Mouse (Mus musculus) mouse embryonic stem cell (cell line): ENCODE results near the gene Eif4b.

Experiments used
- in situ Hi-C, 2 experiments: fragments of 300-500 bp; cut with MboI; formaldehyde crosslinking; loops; 1 replicate in 1 of 2; 3 replicates in 1 of 2; pipeline ENCODE4 v1.14.3; 2019 to 2020; ENCODE audit warnings: low sequenced_read_pairs in 2 of 2, low pct_unique_long_range_greater_than_20kb in 1 of 2, mixed read lengths in 1 of 2; ENCODE audit not compliant: unreplicated experiment in 1 of 2

Eif4b gene

DNA sequence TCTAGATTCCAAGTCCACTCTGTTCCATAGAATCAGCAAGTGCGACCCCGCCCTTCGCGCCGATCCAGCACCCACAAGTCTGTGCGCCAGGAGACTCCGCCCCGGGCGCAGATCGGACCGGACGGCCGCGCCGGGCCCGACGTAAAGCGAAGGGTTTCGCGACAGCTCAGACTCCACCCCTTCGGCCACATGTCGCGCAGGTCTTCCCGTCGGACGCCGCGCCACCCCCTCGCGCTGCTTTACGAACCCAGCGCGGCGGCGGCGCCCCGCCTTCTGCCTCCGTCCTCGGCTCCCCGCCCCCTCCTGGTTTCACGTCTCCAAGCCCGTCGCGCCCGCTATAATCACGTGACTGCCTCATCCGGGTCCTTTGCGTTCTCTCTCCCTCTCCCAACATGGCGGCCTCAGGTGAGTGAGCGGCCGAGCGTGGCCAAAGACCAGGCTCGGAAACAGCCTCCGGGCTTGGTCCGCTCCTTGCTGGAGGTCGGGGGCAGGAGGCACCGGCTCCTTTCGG, at the start of gene Eif4b:
Eif4b (plus strand) TSS at position 215 of the 511 bp plus-strand sequence.
- in situ Hi-C loops, result loop anchor here in 1 of 2 experiments (5.0 to 25.0 kb wide), 2 partner anchors 86 to 736 kb away; no protein-coding TSS in a partner anchor

- in situ Hi-C loops, result no loop called here
These were observed 49.7 kb upstream of the Eif4b start for GRCm38 (mm10) chr15:102023888-102024287.

DNA sequence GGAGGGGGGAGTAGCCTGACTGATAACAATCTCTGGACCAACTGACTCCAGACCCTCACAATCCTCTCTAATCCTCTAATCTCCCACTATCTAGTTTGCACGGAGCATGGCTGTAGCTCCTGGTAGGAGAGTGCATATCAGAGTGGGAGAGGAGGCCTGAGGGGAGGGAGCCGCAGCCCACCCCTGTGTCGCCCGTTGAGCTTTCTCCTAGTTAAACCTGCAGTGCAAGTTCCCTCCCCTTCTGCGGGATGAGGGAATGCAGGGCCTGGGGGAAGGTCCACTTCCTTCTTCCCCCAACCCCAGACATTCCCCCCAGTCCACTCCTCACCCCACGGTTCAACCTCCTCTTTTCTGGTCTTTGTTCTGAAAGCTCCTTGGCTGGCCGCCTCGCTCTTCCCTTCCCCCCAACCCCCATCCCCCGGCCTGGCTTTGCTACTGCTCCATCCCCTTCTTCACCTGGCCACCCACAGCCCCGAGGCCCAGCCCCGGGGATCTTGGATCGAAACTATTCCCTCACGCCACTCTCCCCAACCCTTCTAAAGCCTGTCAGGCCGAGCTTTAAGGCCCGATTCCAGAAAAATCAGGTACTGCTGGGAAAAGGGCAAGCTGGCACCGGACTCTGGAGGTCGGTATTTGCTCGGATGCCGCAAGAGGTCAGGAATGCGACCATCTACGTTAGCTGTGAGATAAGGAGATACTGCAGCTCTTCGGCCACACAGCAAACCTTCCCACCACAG, 48.3 kb upstream of the Eif4b start:
- in situ Hi-C loops, result no loop called here

DNA sequence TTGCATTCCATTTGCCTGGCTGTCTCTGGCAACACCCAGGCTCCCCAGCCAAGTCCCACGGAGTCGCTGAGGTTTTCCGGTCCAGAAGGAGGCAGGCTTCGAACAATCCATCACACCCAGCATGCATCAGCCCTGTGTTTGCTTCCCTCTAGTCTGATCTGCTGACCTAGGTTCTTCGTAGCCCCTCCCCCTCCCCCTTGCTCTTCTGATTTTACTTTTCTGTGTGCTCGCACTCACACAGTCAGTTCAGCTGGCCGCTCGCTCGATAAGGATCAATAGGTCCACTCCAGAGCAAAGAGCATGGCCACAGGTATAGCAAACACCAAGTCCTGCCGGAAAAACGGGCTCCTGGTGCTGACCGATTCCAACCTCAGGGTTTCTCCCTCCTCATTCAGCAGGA, 47.1 kb upstream of the Eif4b start:
- in situ Hi-C loops, result no loop called here

GRCm38 (mm10) chr15:102028040-102028439, 45.5 kb upstream of the Eif4b start, which contains the start of gene Krt18:
TSS of gene Krt18 (plus strand) at chr15:102028180.
- in situ Hi-C loops, result no loop called here

GRCm38 (mm10) chr15:102034121-102035053, 39.2 kb upstream of the Eif4b start:
- in situ Hi-C loops, result no loop called here

DNA sequence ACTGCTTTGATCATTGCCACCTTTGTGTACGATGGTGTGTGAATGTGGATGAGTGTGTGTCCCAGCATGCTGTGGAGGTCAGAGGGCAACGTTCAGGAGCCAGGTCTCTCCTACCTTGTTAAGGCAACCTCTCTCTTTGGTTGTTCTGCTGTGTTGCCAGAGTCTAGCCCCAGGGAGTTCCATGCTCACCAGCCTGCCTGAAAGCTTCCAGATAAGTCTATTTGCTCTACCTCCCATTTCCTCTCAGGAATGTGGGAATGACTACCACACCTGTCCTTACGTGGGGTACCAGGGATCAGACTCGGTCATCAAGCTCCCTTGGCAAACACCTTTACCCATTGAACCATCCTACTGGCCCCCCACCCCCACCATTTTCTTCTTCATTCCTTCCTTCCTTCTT, 33.3 kb upstream of the Eif4b start:
- in situ Hi-C loops, result no loop called here

DNA sequence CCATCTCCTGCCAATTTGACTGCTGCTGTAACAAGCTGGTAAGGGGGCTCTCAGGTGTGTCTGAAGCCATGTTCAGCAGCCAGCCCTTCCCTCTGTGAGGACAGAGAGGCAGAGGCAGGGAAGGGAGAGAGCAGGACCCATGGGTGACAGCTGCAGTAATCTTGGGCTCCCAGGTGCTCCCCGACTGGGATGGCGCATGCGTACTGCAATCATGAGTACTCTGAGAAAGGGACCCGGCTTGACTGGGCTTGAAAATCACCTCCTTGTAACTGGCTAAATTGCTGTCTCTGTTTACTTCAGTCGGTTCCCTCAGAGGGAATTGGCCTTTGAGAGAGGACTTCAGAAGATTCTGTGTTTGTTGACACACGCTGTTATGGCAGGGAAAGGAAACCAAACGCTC, 31.6 kb upstream of the Eif4b start:
- in situ Hi-C loops, result no loop called here

DNA sequence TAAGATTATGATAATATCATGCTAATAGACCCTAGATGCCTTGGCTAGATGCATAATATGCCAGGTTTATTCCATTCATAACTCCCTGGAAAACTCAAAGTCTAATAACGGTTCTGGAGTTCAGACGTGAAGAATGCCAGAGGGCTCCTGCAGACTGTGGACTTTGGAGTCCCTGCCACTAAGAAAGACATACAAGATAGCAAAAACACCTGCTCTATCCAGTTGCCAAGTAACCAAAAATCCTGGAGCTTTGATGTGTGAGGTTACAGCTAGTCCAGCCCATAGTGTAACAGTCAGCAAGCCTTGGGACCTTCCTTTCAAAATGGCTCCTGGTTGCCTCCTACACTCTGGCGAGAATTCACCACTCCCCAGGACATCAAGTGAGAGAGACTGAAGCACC, 28.8 kb upstream of the Eif4b start:
- in situ Hi-C loops, result no loop called here

- in situ Hi-C loops, result no loop called here
These were observed 27.9 kb upstream of the Eif4b start for GRCm38 (mm10) chr15:102045691-102046090.

DNA sequence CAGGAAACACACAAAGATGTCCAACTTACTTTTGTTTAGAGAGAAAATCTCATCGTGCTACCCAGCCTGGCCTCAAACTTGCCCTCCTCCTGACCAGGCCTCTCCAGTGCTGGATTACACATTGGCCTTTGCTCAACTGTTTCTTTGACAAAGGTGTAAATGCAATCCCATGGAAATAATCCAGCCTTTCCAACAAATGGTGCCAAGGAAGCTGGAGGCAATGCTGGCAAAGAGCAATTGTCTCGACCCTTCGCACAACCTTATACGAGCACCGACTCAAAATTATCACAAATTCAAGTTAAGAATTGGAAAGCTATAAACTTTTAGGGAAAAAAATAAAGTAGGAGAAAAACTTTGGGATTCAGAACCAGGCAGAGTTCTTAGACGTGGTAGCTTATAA, 25.6 kb upstream of the Eif4b start:
- in situ Hi-C loops, result no loop called here

DNA sequence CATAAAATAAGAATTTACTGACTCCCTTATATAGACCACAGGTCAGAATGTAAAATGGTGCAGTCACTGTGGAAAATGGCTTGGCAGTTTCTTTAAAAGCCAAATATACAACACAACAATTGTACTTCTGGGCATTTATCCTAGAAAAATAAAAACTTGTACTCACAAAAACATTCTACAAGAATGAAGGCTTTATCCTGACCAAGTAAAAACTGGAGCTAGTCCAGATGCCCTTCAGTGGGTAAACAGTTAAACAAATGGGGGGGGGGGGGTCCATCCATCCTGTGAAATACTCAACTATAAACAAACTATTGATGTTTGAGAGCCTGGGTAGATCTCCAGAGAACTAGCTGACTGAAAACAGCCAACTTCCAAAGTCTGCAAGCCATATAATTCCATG, 23.7 kb upstream of the Eif4b start:
- in situ Hi-C loops, result loop anchor here in 1 of 2 experiments (25.0 kb wide), 1 partner anchor 713 kb away; no protein-coding TSS in a partner anchor

DNA sequence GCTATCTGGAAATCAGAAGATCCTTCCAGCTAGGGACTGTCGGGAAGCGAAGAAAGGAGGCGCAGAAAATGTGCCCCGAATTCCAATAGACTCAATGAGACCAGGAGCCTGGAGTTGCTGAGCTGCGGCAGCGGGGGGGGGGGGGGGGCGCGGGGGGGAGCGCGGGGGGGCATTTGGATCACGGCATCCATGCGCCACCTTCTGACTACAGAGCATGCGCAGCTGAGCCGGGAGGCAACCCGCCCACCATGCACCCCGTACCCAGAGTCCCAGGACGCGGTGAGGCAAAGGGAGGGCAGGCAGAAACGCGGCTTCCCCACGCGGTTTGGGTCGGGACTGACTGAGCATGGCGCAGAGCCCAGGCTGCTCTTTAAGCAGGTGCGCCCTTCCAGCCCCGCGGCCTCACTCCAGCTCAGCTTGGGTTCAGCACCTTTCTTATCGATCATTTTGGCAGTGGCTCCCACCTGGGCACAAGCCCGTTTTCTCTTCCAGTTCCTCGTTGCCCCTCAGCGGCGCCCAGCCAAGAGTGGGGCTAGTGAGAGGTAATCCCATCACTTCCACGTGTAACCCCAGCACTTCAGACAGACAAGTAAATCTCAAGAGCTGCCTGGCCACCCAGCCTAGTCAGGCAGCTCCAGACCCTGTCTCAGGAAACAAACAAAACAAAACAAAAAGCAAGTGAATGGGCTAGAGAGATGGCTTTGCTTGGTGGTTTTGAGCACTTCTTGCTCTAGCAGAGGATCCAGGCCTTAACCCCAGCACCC, 21.5 kb upstream of the Eif4b start:
- in situ Hi-C loops, result loop anchor here in 1 of 2 experiments (25.0 kb wide), 1 partner anchor 715 kb away; no protein-coding TSS in a partner anchor

GRCm38 (mm10) chr15:102056495-102057174, 16.9 kb upstream of the Eif4b start:
- in situ Hi-C loops, result loop anchor here in 1 of 2 experiments (25.0 kb wide), 1 partner anchor 719 kb away; no protein-coding TSS in a partner anchor

DNA sequence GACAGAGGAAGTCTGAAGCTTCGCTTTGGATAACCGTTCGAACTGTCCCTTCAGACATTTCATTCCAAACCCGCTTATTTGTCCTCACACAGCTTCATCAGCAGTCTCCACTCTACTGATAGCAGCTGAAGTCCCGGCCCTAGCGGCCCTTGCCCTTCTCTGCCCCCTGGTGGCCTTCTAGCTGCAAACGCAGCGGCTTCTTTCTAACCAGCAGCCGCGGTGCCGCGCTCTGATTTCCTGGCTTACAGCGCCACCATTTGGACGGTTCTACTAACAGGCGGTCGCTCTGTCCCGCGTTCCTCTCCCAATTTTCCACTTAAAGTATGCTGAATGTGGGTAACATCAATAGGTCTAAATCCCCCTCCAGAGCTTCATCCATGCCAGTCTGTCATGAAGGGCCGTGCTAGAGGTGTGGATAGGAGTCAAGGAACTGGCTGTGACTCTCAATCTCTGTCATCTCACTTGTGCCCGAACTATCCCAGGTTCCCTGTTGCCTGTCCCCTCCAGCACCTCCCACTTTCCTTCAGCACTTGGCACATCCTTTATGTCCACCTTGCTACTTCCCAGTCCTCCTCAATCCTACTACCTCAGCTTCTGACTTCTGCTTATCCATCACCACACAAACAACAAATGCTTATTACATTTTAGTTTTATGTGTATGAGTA, 7.8 kb upstream of the Eif4b start:
- in situ Hi-C loops, result loop anchor here (10.0 to 25.0 kb wide), 2 partner anchors 728 to 731 kb away; no protein-coding TSS in a partner anchor

DNA sequence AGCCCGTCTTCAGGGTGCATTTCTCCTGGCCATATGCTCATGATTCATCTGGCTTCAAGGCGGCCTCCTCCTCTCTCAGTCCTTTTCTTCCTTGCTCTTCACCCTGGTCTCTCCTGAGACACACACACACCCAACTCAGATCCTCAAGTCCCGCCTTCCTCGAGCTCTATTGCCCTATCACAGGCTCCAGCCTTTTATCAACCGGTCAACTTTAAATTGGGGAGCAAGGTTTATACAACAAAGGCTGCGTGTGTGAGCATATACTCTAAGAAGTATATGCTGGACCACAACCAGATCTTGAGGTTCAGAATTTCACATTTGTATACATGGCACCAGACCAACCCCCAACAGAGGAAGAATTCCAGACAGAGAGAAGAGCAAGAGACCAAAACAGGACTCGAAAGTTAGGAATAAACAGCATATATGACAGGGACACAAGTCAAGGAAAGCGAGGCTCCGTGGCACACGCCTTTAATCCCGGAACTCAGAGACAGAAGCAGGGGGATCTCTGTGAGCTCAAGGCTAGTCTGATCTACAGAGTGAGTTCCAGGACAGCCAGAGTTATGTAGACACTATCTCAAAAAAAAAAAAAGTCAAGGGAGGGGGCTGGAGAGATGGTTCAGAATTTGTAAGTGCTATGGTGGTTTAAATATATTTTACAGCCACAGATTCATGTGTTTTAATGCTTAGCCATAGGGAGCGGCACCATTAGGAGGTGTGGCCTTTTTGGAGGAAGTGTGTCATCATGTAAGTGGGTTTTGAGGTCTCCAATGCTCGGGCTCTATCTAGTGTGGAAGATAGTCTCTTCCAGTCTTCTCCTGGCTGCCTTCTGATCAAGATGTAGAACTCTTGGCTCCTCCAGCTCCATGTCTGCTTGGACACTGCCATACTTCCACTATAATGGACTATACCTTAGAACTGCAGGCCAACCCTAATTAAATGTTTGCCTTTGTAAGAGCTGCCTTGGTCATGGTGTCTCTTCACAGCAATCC, 2.8 kb upstream of the Eif4b start:
- in situ Hi-C loops, result loop anchor here in 1 of 2 experiments (5.0 to 25.0 kb wide), 2 partner anchors 83 to 733 kb away; no protein-coding TSS in a partner anchor
